Mouse (Mus musculus): ENCODE results near the gene Gm1979. TPM values are rescaled to one million over a fixed set of nuclear protein-coding genes. Genes with fewer than 3 reads are reported as not detected.
"Not testable (repeated sequence)": the region's sequence is repeated elsewhere in the genome, so short reads cannot be mapped to it uniquely, and the experiment has no call there.

Gm1979 gene
- polyA plus RNA-seq, 1 experiment from 2014 or later, result not detected

GRCm38 (mm10) chr5:25954317-25954716, 50.3 kb downstream of the Gm1979 start, which contains the start of gene Gm21671:
Gene Gm21671 (minus strand): TSS chr5:25954417.
- ATAC-seq (ENCODE audit: low FRiP score); H3K36me3 ChIP-seq (ENCODE audit: control insufficient read depth, insufficient read depth, low read length); DNase-seq (ENCODE audit: low spot score, missing footprints); H3K27ac ChIP-seq (ENCODE audit: low read depth, low read length); H3K4me1 ChIP-seq (ENCODE audit: control insufficient read depth, insufficient read depth, low read length); H3K9me3 ChIP-seq (ENCODE audit: control insufficient read depth, low read length); H3K4me3 ChIP-seq (ENCODE audit: low read depth, low read length); H3K9ac ChIP-seq (ENCODE audit: low read length); H3K27me3 ChIP-seq (ENCODE audit: control insufficient read depth, insufficient read depth, low read length); H3K4me2 ChIP-seq: not testable (repeated sequence)
- 81% methylated on average over 2 of the region's 2 CpGs for WGBS

Other genes with a start within 250 kb of the Gm1979 start
- gene Actr3b, start 244.8 kb downstream of the Gm1979 start, polyA plus RNA-seq (2014; fragmentation: Nextera tagmentation; extraction: Ambion mirVana), result 7.4 and 7.8 TPM in 2 replicates
- 0.06 TPM in 1 of 2 replicates, not detected in the other for gene Gm21663, start 62.4 kb downstream of the Gm1979 start, polyA plus RNA-seq (2014; fragmentation: Nextera tagmentation; extraction: Ambion mirVana)
- gene Gm21671, start 50.4 kb downstream of the Gm1979 start, polyA plus RNA-seq (2014; fragmentation: Nextera tagmentation; extraction: Ambion mirVana), result not detected in 2 replicates
- gene Gm21680, start 32.1 kb downstream of the Gm1979 start, polyA plus RNA-seq (2014; fragmentation: Nextera tagmentation; extraction: Ambion mirVana), result not detected in 2 replicates
- gene Gm21698, start 16.1 kb downstream of the Gm1979 start, polyA plus RNA-seq (2014; fragmentation: Nextera tagmentation; extraction: Ambion mirVana), result 0.08 TPM in 1 of 2 replicates, not detected in the other
- gene Gm5862, start 18.1 kb upstream of the Gm1979 start, polyA plus RNA-seq (2014; fragmentation: Nextera tagmentation; extraction: Ambion mirVana), result not detected in 2 replicates
- gene Speer4a, start 34.8 kb upstream of the Gm1979 start, polyA plus RNA-seq (2014; fragmentation: Nextera tagmentation; extraction: Ambion mirVana), result 0.11 TPM in 1 of 2 replicates, not detected in the other
- gene Gm7347, start 53.8 kb upstream of the Gm1979 start, polyA plus RNA-seq (2014; fragmentation: Nextera tagmentation; extraction: Ambion mirVana), result not detected in 2 replicates
- not detected in 2 replicates for gene Gm10471, start 84.5 kb upstream of the Gm1979 start, polyA plus RNA-seq (2014; fragmentation: Nextera tagmentation; extraction: Ambion mirVana)
- 0.11 TPM in 1 of 2 replicates, not detected in the other for gene 5031410I06Rik, start 100.6 kb upstream of the Gm1979 start, polyA plus RNA-seq (2014; fragmentation: Nextera tagmentation; extraction: Ambion mirVana)
- not detected in 2 replicates for gene Gm10220, start 116.6 kb upstream of the Gm1979 start, polyA plus RNA-seq (2014; fragmentation: Nextera tagmentation; extraction: Ambion mirVana)

Data from midbrain, embryonic 11.5 days (tissue).